Mouse (Mus musculus): ENCODE results near the gene Mab21l2. TPM values are rescaled to one million over a fixed set of nuclear protein-coding genes. Genes with fewer than 3 reads are reported as not detected.

Gene Mab21l2
- polyA plus RNA-seq, 1 experiment from 2014 or later = 122 TPM

DNA sequence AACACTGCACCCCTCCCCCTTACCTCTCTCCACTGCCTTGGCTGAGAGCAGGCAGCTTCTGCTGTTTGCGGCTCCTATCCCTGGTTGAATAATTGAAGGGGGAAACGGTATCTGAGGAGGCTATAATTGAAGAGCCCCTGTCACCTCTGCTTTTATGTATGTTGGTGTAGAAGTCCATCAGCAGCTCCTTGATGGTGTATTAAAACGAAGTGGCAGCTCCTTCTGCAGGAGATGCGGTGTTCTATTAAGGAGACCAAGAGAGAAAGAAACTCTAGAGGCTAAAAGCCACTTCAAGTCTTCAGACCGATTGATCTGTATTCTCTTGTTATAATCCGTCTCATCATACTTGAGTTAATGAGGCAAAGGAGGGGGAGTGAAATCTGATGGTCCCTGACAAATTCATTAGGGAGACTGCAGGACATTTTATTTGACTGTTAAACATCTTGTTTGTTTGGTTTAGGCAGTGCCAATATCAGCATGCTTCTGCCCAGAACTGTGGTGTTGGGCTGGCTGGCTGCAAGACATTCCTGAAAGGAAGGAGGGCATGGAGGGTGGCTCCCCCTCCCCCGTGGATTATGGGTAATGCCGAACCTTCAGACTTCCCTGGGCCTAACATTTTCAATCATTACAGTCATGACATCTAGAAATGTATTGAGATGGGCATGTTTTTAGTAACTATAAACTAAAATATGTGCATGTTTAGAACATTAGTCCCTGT is 2.7 kb upstream of the Mab21l2 start:
- peak; percentile 56; the same call in 1 of the 2 replicates for ATAC-seq
- H3K9ac ChIP-seq (replicated peaks) = peak overlapping the region; percentile 67
- peak overlapping the region; percentile 59 for H3K4me2 ChIP-seq (replicated peaks)
- peak overlapping the region; percentile 38 for H3K4me3 ChIP-seq (replicated peaks)
- H3K9me3 ChIP-seq = no peaks in the 10 kb centered on the region
- WGBS = 4% methylated on average over 8 of the region's 8 CpGs
- peaks cover 46% of the 10 kb centered on the region for H3K27me3 ChIP-seq
- peaks cover 40% of the 10 kb centered on the region for H3K4me1 ChIP-seq (replicated peaks)
- H3K27ac ChIP-seq = peak overlapping the region; percentile 91
- H3K36me3 ChIP-seq = no peaks in the 10 kb centered on the region

DNA sequence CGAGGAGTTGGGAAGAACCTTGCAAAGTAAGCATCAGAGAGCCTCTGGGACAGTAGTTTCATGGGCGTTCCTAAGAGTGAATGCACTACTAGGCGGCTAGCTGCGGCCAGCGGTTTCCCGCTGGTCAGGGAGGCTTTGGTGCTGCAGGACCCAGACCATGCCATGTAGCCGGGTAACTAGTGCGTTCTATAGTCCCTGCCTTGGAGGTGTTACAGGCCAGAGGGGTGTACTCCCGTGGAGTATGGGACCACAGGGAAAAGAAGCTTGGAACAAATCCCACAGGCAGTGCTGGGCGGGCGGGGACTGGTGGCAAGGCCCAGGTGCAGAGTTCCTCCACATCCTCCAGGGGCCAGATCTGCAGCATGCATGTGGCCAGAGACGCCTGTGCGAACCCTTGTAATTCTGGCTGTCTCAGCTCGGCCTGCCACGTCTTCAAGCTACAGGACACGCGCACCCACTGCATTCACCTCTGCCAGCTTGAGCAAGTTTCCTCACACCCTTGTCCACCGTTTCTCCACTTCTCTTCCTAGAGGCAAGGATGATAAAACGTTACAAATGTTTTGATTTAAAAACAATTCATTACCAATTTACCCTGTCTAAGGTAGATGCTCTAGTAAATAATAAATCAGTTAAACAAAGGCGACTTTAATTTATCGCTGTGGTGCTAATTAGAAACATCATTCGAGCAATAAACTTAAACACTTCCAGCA is 2.0 kb upstream of the Mab21l2 start:
- H3K4me3 ChIP-seq (replicated peaks) = peak overlapping the region; percentile 38

DNA sequence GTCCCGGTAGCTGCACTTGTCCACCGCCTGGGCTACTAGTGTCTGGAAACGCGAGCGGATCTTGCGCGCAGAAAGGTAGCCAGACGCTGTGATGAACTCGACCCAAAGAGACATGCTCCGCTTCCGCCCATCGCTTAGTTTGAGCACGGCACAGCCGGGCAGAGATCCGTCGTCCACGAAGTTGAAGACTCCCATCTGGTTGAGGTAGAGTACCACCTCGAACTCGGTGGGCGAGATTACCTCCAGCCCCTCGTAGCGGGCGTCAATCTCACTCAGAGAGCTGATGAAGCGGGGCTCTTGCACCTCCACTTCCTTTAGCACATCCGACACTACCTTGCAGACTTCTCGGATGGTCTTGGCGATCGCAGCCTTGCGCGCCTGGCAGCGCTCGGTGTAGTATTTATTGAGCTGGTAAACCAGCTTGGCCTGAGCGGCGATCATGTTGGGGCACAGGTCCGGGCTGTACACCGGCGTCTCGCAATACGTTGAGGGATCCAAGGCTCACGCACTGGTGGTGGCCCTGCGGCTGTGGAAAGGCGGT is 1.1 kb downstream of the Mab21l2 start:
- Histone ChIP-seq H3K36me3 (no peaks in the 10 kb centered on the region), H3K4me2 (replicated peaks) (peak overlapping the region; percentile 74), H3K27ac (peak overlapping the region; percentile 96), H3K4me1 (replicated peaks) (peaks cover 40% of the 10 kb centered on the region), H3K4me3 (replicated peaks) (peak overlapping the region; percentile 75), H3K9ac (replicated peaks) (peak overlapping the region; percentile 96), H3K9me3 (no peaks in the 10 kb centered on the region), H3K27me3 (peaks cover 32% of the 10 kb centered on the region)
- WGBS = under 1% methylated on average over 42 of the region's 42 CpGs
- no peak for ATAC-seq

More for the DNA sequence above, 2.0 kb upstream of the Mab21l2 start:
- Histone ChIP-seq H3K9me3 (no peaks in the 10 kb centered on the region), H3K27me3 (peaks cover 42% of the 10 kb centered on the region), H3K4me2 (replicated peaks) (peak overlapping the region; percentile 59), H3K9ac (replicated peaks) (peak overlapping the region; percentile 67), H3K36me3 (no peaks in the 10 kb centered on the region), H3K27ac (peak overlapping the region; percentile 91), H3K4me1 (replicated peaks) (peaks cover 42% of the 10 kb centered on the region)
- 2% methylated on average over 22 of the region's 22 CpGs for WGBS
- ATAC-seq = peak; percentile 49

DNA sequence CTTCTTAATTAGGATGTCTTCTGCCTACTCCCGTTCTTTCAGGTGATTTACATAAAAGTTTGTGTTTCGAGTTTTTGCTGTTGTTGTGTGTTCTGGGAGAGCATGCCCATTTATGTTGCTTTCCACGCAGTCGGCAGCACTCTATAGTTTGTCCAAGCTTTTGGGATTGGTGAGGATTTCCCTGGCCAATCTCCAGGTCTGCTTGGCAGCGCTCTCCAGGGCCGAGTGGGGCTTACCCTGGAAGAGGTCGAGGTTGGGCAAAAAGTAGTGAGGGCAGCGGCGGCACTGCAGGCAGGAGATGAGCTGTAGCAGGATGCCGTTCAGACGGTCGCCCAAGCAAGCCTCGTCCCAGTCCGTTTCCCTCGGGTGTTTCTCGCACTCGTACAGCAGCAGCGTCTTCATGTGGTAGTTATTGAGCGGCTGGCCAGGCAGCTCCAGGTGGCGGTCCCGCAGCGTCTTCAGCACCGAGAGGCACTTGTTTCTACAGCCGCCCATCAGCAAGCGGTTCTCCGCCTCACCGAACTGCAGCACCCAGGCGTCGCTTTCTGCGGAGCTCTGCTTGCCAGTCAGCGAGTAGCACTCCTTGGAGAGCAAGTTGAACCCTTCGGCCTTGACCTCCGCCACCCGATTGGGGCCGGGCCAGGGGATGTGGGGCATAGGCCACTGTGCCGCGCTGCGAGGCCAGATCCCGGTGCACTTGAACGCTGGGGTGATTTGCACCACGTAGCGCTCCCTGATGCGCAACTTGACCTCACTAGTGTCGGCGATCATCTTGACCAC is 1.8 kb downstream of the Mab21l2 start:
- Histone ChIP-seq H3K27me3 (peaks cover 25% of the 10 kb centered on the region), H3K9ac (replicated peaks) (peak overlapping the region; percentile 96), H3K36me3 (no peaks in the 10 kb centered on the region), H3K4me1 (replicated peaks) (peaks cover 42% of the 10 kb centered on the region), H3K9me3 (no peaks in the 10 kb centered on the region), H3K4me3 (replicated peaks) (peak overlapping the region; percentile 75), H3K4me2 (replicated peaks) (peak overlapping the region; percentile 74), H3K27ac (peak overlapping the region; percentile 96)
- under 1% methylated on average over 45 of the region's 45 CpGs for WGBS
- ATAC-seq = no peak

- no peak for ATAC-seq
- peaks cover 22% of the 10 kb centered on the region for H3K27me3 ChIP-seq
- peak overlapping the region; percentile 96 for H3K27ac ChIP-seq
- peak overlapping the region; percentile 75 for H3K4me3 ChIP-seq (replicated peaks)
- H3K4me1 ChIP-seq (replicated peaks) = peaks cover 42% of the 10 kb centered on the region
- WGBS = 14% methylated on average over 5 of the region's 5 CpGs
- no peaks in the 10 kb centered on the region for H3K9me3 ChIP-seq
- peak overlapping the region; percentile 96 for H3K9ac ChIP-seq (replicated peaks)
- H3K36me3 ChIP-seq = no peaks in the 10 kb centered on the region
- H3K4me2 ChIP-seq (replicated peaks) = peak overlapping the region; percentile 74
These were observed 2.5 kb downstream of the Mab21l2 start for GRCm38 (mm10) chr3:86545945-86546344.

DNA sequence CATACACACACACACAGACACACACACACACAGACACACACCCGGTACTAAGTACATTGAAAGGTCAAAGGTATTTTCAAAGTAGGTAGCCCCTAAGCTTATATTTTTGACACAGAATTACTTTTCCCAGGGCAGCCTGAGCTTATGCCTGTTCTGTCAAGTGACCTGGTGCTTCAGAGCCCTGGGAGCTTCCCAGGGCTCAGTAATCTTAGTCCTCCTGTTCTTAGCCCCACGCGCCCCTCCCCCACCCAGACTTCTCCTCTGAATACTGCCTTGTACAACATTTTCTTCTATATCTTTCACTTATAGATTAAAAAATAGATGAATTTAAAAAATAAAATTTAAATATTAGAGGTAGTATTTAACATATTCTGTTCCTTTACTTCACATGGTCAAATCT is 3.6 kb downstream of the Mab21l2 start:
- Histone ChIP-seq H3K9me3 (no peaks in the 10 kb centered on the region), H3K27ac (peak overlapping the region; percentile 61), H3K4me1 (replicated peaks) (peaks cover 37% of the 10 kb centered on the region), H3K4me2 (replicated peaks) (peak overlapping the region; percentile 41), H3K27me3 (peaks cover 14% of the 10 kb centered on the region), H3K36me3 (no peaks in the 10 kb centered on the region), H3K9ac (replicated peaks) (peak overlapping the region; percentile 55), H3K4me3 (replicated peaks) (peak overlapping the region; percentile 45)
- no peak for ATAC-seq
- WGBS = 10% methylated on average over 3 of the region's 3 CpGs

GRCm38 (mm10) chr3:86541863-86542397 is 6.5 kb downstream of the Mab21l2 start:
- peak overlapping the region; percentile 36; the same call in 1 of the 2 replicates for H3K9ac ChIP-seq (replicated peaks)
- peak overlapping the region; percentile 51 for H3K4me2 ChIP-seq (replicated peaks)

DNA sequence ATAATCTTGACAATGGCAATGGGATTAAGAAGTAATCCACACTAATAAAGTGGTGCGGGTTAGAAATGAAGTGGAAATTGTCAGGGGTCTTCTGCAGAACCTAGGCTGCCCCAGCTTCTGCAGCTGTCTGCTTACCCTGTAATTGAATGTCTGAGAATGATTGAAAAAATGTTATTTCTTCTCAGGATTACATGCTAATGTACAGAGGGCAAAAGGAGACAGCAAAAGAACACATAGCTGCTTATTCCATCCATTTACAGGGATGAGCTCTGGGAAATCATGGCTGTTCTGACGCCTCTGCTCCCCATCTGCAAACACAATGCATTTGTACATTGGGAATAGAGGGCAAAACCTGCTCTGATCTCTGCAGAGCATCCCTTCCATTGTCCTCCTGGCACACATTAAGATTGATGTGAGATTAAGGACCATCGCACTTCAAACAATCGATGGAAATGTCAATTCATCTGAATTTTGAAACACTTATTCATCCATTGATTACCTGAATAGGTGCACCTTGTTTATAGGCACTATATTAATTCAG is 7.3 kb downstream of the Mab21l2 start:
- peak overlapping the region; percentile 45 for H3K9ac ChIP-seq (replicated peaks)
- H3K4me2 ChIP-seq (replicated peaks) = peak overlapping the region; percentile 46
- ATAC-seq = peak; percentile 73; the same call in 1 of the 2 replicates
- H3K9me3 ChIP-seq = no peaks in the 10 kb centered on the region
- peaks cover 33% of the 10 kb centered on the region for H3K4me1 ChIP-seq (replicated peaks)
- peak overlapping the region; percentile 86 for H3K27ac ChIP-seq
- H3K36me3 ChIP-seq = no peaks in the 10 kb centered on the region
- H3K27me3 ChIP-seq = peaks cover 7% of the 10 kb centered on the region
- peak overlapping the region; percentile 24 for H3K4me3 ChIP-seq (replicated peaks)
- 17% methylated on average over 4 of the region's 4 CpGs for WGBS

More at GRCm38 (mm10) chr3:86541863-86542397, 6.5 kb downstream of the Mab21l2 start:
- Histone ChIP-seq H3K36me3 (no peaks in the 10 kb centered on the region), H3K4me1 (replicated peaks) (peaks cover 39% of the 10 kb centered on the region), H3K27me3 (peaks cover 7% of the 10 kb centered on the region), H3K9me3 (no peaks in the 10 kb centered on the region), H3K4me3 (replicated peaks) (peak overlapping the region; percentile 36), H3K27ac (peak overlapping the region; percentile 79)
- 41% methylated on average over 1 of the region's 1 CpGs for WGBS
- no peak for ATAC-seq

- H3K9ac ChIP-seq (replicated peaks) = peak overlapping the region; percentile 52; the same call in 1 of the 2 replicates
These were observed 8.8 kb downstream of the Mab21l2 start for GRCm38 (mm10) chr3:86539555-86540168.

GRCm38 (mm10) chr3:86538645-86539554 is 9.5 kb downstream of the Mab21l2 start:
- Histone ChIP-seq H3K36me3 (no peaks in the 10 kb centered on the region), H3K27ac (peak overlapping the region; percentile 70), H3K9me3 (no peaks in the 10 kb centered on the region), H3K4me2 (replicated peaks) (peak overlapping the region; percentile 44), H3K27me3 (peaks cover 4% of the 10 kb centered on the region; the same call in 1 of the 2 replicates), H3K9ac (replicated peaks) (no peak overlapping the region), H3K4me3 (replicated peaks) (no peak overlapping the region), H3K4me1 (replicated peaks) (peaks cover 32% of the 10 kb centered on the region)
- WGBS = 14% methylated on average over 13 of the region's 13 CpGs
- peak; percentile 81 for ATAC-seq

More at GRCm38 (mm10) chr3:86539555-86540168, 8.8 kb downstream of the Mab21l2 start:
- WGBS = 11% methylated on average over 11 of the region's 11 CpGs
- Histone ChIP-seq H3K36me3 (no peaks in the 10 kb centered on the region), H3K27me3 (peaks cover 5% of the 10 kb centered on the region), H3K4me2 (replicated peaks) (peak overlapping the region; percentile 44), H3K27ac (peak overlapping the region; percentile 70), H3K4me1 (replicated peaks) (peaks cover 32% of the 10 kb centered on the region), H3K4me3 (replicated peaks) (peak overlapping the region; percentile 12), H3K9me3 (no peaks in the 10 kb centered on the region)
- peak; percentile 46; the same call in 1 of the 2 replicates for ATAC-seq

Measured in midbrain, embryonic 13.5 days (tissue).